ENCODE assay signal across 22 mouse cellular contexts in the genomic region with DNA sequence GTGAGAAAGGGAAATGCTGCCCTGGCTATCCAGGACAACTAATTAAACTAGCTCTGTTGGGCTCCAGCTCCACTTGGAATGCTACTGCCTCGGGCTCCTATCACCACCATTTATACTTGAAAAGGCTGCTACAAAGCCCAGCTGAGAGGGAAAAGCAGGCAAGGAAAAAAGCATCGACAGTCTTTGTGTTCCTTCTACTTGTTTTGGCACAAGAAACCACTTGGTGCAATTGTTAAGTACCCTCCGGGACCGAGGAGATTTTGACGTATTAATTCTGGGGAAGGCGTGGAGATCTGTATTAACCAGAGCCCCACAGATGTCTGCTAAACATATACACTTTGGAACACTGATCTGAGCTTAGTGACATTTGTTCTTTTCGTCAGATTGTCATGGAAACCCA.
A peak's percentile ranks its signal among the peaks of the same experiment; 100 is the strongest.
DNase-seq lines count a peak whose midpoint lies in the region; ATAC-seq and TF ChIP-seq lines count a peak whose summit lies in the region.
"Had no signal": no experiment of that assay in that cellular context is flagged by ENCODE, and none has a peak within 500 bp of the region (broad histone marks: within the 10 kb centered on the region; RNA-seq: fewer than 3 reads in every experiment).

No protein-coding gene starts in this region.

- H3K4me3 ChIP-seq in lung, embryonic 16.5 days (ENCODE audit: low read length), result no peak overlapping the region
- 0 out of 2 replicates have a peak overlapping the region, but pooled peaks have one; percentile 5 for H3K4me3 ChIP-seq in E14TG2a.4 (replicated peaks; ENCODE audit: low read length)
- no peak overlapping the region for H3K4me3 ChIP-seq in forebrain, embryonic 16.5 days (replicated peaks; ENCODE audit: low read length)
- H3K4me3 ChIP-seq: embryonic facial prominence, embryonic 15.5 days; heart, embryonic 12.5 days; limb, embryonic 10.5 days; lung, embryonic 15.5 days; stomach, embryonic 15.5 days had no signal

- peaks cover 31% of the 10 kb centered on the region for H3K4me1 ChIP-seq in lung, embryonic 16.5 days (replicated peaks; ENCODE audit: control insufficient read depth, insufficient read depth, low read length)
- H3K4me1 ChIP-seq in E14TG2a.4 (replicated peaks; ENCODE audit: low read depth, low read length), result peaks cover 56% of the 10 kb centered on the region
- H3K4me1 ChIP-seq in forebrain, embryonic 16.5 days (replicated peaks; ENCODE audit: control insufficient read depth, insufficient read depth, low read length), result peaks cover 15% of the 10 kb centered on the region

- no peaks in the 10 kb centered on the region for H3K27me3 ChIP-seq in lung, embryonic 16.5 days (ENCODE audit: control insufficient read depth, insufficient read depth, low read depth, low read length)
- H3K27me3 ChIP-seq in E14TG2a.4 (ENCODE audit: insufficient read depth, low read length), result no peaks in the 10 kb centered on the region
- no peaks in the 10 kb centered on the region; the same call in 1 of the 2 replicates for H3K27me3 ChIP-seq in forebrain, embryonic 16.5 days (replicated peaks; ENCODE audit: control insufficient read depth, insufficient read depth, low read length)
- H3K27me3 ChIP-seq: embryonic facial prominence, embryonic 15.5 days; heart, embryonic 12.5 days; lung, embryonic 15.5 days; stomach, embryonic 15.5 days had no signal

- H3K9ac ChIP-seq in lung, embryonic 16.5 days (ENCODE audit: low read length), result no peak overlapping the region
- no peak overlapping the region for H3K9ac ChIP-seq in forebrain, embryonic 16.5 days (replicated peaks; ENCODE audit: low read depth, low read length)
- H3K9ac ChIP-seq: embryonic facial prominence, embryonic 15.5 days; heart, embryonic 12.5 days; lung, embryonic 15.5 days; stomach, embryonic 15.5 days had no signal

- intact Hi-C loops in left cerebral cortex, postnatal 4 days (cut with DNase I), result no loop called here

- no peaks in the 10 kb centered on the region for H3K36me3 ChIP-seq in lung, embryonic 16.5 days (ENCODE audit: control insufficient read depth, insufficient read depth, low read length)
- H3K36me3 ChIP-seq in E14TG2a.4 (ENCODE audit: insufficient read depth, low read length), result no peaks in the 10 kb centered on the region
- no peaks in the 10 kb centered on the region for H3K36me3 ChIP-seq in forebrain, embryonic 16.5 days (ENCODE audit: control insufficient read depth, insufficient read depth)
- H3K36me3 ChIP-seq: embryonic facial prominence, embryonic 15.5 days; heart, embryonic 12.5 days; limb, embryonic 10.5 days; lung, embryonic 15.5 days; stomach, embryonic 15.5 days had no signal

- no peak for DNase-seq in lung, postnatal 14 days
- peak; percentile 16 for DNase-seq in Muller cell, postnatal 12 days (ENCODE audit: inconsistent ontology term)
- DNase-seq in MN1 (ENCODE audit: low spot score), result no peak
- no peak for DNase-seq in left cerebral cortex, postnatal 4 days
- no peak for DNase-seq in heart, adult 18-20 months
- DNase-seq: adrenal gland, postnatal 14 days; cerebellum, adult 11 months; cerebellum, postnatal 14 days; heart, postnatal 14 days; kidney, adult 2 months; kidney, postnatal 14 days; thymus, adult 18-20 months had no signal

- no peak overlapping the region for H3K27ac ChIP-seq in lung, embryonic 16.5 days (ENCODE audit: low read length)
- H3K27ac ChIP-seq in forebrain, embryonic 16.5 days (ENCODE audit: low read length), result no peak overlapping the region
- H3K27ac ChIP-seq: embryonic facial prominence, embryonic 15.5 days; limb, embryonic 10.5 days; lung, embryonic 15.5 days; stomach, embryonic 15.5 days had no signal

- ATAC-seq in lung, embryonic 16.5 days (ENCODE audit: low read depth), result peak; percentile 26; the same call in 1 of the 2 replicates
- ATAC-seq in forebrain, embryonic 16.5 days, result peak; percentile 75
- ATAC-seq: inflammation-experienced regulatory T-cells, adult 6 months had no signal

- TF ChIP-seq CTCF in E14TG2a.4 (conservative IDR thresholded peaks at IDR 0.05; ENCODE audit: low read length), result no peak

- 31% methylated on average over 7 of the region's 7 CpGs for WGBS in lung, embryonic 16.5 days
- WGBS in forebrain, embryonic 16.5 days, result 2% methylated on average over 7 of the region's 7 CpGs

- H3K4me2 ChIP-seq in lung, embryonic 16.5 days (ENCODE audit: low read depth, low read length), result no peak overlapping the region
- H3K4me2 ChIP-seq in forebrain, embryonic 16.5 days (ENCODE audit: low read length), result no peak overlapping the region
- H3K4me2 ChIP-seq: embryonic facial prominence, embryonic 15.5 days; heart, embryonic 12.5 days; liver, embryonic 11.5 days; lung, embryonic 15.5 days; stomach, embryonic 15.5 days had no signal

- H3K9me3 ChIP-seq in lung, embryonic 16.5 days (ENCODE audit: control insufficient read depth, low read length), result no peaks in the 10 kb centered on the region
- no peaks in the 10 kb centered on the region for H3K9me3 ChIP-seq in E14TG2a.4 (ENCODE audit: low read length)
- no peaks in the 10 kb centered on the region for H3K9me3 ChIP-seq in forebrain, embryonic 16.5 days (ENCODE audit: control insufficient read depth, low read length)
- H3K9me3 ChIP-seq: embryonic facial prominence, embryonic 15.5 days; heart, embryonic 12.5 days; limb, embryonic 10.5 days; lung, embryonic 15.5 days; stomach, embryonic 15.5 days had no signal
